Mouse (Mus musculus): Measurements from ENCODE around the gene Dgcr8. TPM values are rescaled to one million over a fixed set of nuclear protein-coding genes. Genes with fewer than 3 reads are reported as not detected.

Gene Dgcr8
- polyA plus RNA-seq, 1 experiment from 2014 or later = 34.9 TPM

DNA sequence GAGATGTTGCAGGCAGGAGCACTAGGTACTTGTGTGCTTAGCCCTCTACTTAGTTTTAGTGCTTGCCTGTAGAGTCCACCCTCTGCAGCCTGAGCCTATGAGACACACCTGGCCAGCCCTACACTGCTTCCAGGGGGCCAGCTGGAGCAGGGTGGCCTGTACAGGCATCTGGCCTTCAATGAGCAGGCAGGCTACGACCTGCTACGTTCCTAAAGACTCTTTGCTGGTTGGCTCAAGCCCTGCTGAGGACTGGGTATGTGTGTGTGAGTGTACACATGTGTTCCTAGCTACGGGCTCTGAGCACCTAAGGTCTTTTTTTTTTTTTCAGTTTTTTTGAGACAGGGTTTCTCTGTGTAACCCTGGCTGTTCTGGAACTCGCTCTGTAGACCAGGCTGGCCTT lies 57.6 kb downstream of the Dgcr8 start:
- Histone ChIP-seq H3K27ac (ENCODE audit: low read depth, low read length) (no peak overlapping the region), H3K9me3 (ENCODE audit: control insufficient read depth, low read length) (no peaks in the 10 kb centered on the region), H3K4me1 (ENCODE audit: control insufficient read depth, insufficient read depth, low read length) (peaks cover 16% of the 10 kb centered on the region), H3K27me3 (ENCODE audit: control insufficient read depth, insufficient read depth, low read length) (no peaks in the 10 kb centered on the region), H3K4me3 (ENCODE audit: low read depth, low read length) (no peak overlapping the region), H3K4me2 (no peak overlapping the region), H3K36me3 (ENCODE audit: control insufficient read depth, insufficient read depth, low read length) (peaks cover 2% of the 10 kb centered on the region; the same call in 1 of the 2 replicates), H3K9ac (ENCODE audit: low read length) (no peak overlapping the region)
- 81% methylated on average over 4 of the region's 4 CpGs for WGBS
- ATAC-seq (ENCODE audit: low FRiP score) (no peak), DNase-seq (ENCODE audit: low spot score, missing footprints) (no peak)

DNA sequence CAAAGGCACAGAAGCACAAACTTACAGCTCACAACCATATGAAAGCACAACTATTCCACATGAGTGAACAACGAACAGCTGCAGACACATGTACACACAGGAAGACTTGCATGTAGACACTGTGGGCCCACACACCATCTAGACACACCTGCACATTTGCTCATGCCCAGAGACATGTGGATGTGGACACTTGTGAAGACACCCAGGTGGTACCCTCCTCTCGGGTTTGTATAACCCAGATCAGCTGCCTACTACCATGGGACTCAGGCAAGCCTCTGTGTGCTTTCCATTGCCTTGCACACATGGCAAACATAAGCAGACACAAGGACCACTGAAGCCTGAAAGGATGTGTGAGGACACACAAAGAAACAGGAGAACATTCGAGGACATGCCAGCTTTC lies 58.0 kb downstream of the Dgcr8 start:
- Histone ChIP-seq H3K4me2 (no peak overlapping the region), H3K27me3 (ENCODE audit: control insufficient read depth, insufficient read depth, low read length) (no peaks in the 10 kb centered on the region), H3K27ac (ENCODE audit: low read depth, low read length) (no peak overlapping the region), H3K4me3 (ENCODE audit: low read depth, low read length) (no peak overlapping the region), H3K4me1 (ENCODE audit: control insufficient read depth, insufficient read depth, low read length) (peaks cover 14% of the 10 kb centered on the region), H3K36me3 (ENCODE audit: control insufficient read depth, insufficient read depth, low read length) (peaks cover 5% of the 10 kb centered on the region; the same call in 1 of the 2 replicates), H3K9me3 (ENCODE audit: control insufficient read depth, low read length) (no peaks in the 10 kb centered on the region), H3K9ac (ENCODE audit: low read length) (no peak overlapping the region)
- 92% methylated on average over 3 of the region's 3 CpGs for WGBS
- DNase-seq (ENCODE audit: low spot score, missing footprints) = no peak
- ATAC-seq (ENCODE audit: low FRiP score) = no peak

DNA sequence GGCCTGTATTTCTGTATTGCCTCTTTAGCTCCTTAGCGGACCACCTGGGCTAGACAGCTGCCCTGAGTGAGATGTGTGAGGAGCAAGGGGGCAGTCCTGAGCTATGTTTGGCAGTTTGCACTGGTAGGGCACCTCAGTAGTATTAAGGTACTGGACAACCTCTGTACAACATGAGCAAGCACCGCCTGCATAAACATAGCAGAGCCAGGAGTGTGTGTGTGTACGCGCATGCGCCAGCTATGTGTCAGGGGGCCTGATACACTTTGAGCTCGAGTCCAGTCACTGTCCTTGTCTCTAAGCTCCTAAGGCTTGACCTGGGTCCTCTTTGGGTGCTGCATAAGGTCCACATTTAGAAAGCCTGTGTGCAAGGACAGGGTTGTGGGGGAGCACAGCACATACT lies 58.4 kb downstream of the Dgcr8 start:
- ATAC-seq (ENCODE audit: low FRiP score) (no peak), DNase-seq (ENCODE audit: low spot score, missing footprints) (no peak)
- H3K4me1 ChIP-seq (ENCODE audit: control insufficient read depth, insufficient read depth, low read length) = peaks cover 9% of the 10 kb centered on the region
- 91% methylated on average over 6 of the region's 6 CpGs for WGBS
- no peak overlapping the region for H3K9ac ChIP-seq (ENCODE audit: low read length)
- H3K27ac ChIP-seq (ENCODE audit: low read depth, low read length) = no peak overlapping the region
- H3K27me3 ChIP-seq (ENCODE audit: control insufficient read depth, insufficient read depth, low read length) = no peaks in the 10 kb centered on the region
- no peaks in the 10 kb centered on the region for H3K9me3 ChIP-seq (ENCODE audit: control insufficient read depth, low read length)
- peaks cover 7% of the 10 kb centered on the region; the same call in 1 of the 2 replicates for H3K36me3 ChIP-seq (ENCODE audit: control insufficient read depth, insufficient read depth, low read length)
- H3K4me2 ChIP-seq = no peak overlapping the region
- no peak overlapping the region for H3K4me3 ChIP-seq (ENCODE audit: low read depth, low read length)

DNA sequence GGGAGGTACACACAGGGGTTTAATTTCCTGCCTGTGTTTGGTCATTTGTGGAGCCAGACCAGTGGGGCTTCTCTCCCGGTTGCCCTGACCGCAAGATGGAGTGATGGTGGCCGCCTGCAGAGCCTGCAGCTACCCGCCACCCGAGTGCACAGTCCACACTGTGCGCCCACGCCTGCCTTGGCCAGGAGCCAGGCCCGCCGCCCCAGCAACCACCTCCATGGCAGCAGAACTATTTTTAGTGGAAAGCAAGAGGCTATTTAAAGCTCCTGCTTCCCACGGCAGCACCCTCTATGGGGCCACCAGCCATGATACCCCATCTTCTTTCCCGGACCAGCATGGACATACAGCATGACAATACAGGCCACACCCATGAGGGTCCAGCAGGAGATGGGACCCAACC lies 59.4 kb downstream of the Dgcr8 start:
- 87% methylated on average over 11 of the region's 11 CpGs for WGBS
- peaks cover 8% of the 10 kb centered on the region for H3K4me1 ChIP-seq (ENCODE audit: control insufficient read depth, insufficient read depth, low read length)
- DNase-seq (ENCODE audit: low spot score, missing footprints) = no peak
- no peak for ATAC-seq (ENCODE audit: low FRiP score)
- no peak overlapping the region for H3K4me3 ChIP-seq (ENCODE audit: low read depth, low read length)
- no peak overlapping the region for H3K4me2 ChIP-seq
- H3K9ac ChIP-seq (ENCODE audit: low read length) = no peak overlapping the region
- no peak overlapping the region for H3K27ac ChIP-seq (ENCODE audit: low read depth, low read length)
- no peaks in the 10 kb centered on the region for H3K27me3 ChIP-seq (ENCODE audit: control insufficient read depth, insufficient read depth, low read length)
- H3K9me3 ChIP-seq (ENCODE audit: control insufficient read depth, low read length) = no peaks in the 10 kb centered on the region
- H3K36me3 ChIP-seq (ENCODE audit: control insufficient read depth, insufficient read depth, low read length) = peaks cover 9% of the 10 kb centered on the region

DNA sequence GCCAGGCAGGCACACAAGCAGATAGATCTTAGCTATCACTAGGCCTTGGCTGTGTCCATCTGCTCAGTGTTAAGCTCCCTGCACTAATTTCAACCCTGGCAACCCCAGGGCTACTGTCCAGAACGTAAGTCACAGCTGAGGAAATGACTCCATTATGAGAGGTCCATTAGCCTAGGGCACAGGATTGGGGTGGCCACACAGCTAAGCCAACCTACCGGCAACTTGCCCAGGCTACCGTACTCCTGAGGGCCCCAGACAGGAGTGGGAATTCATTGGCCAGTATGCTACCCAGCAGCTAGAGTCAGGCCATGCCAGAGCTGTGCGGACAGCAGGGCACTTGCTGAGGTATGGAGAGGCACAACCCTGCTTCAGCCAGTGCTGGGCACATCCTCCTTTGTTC lies 60.2 kb downstream of the Dgcr8 start:
- ATAC-seq (ENCODE audit: low FRiP score) (no peak), DNase-seq (ENCODE audit: low spot score, missing footprints) (no peak)
- Histone ChIP-seq H3K27me3 (ENCODE audit: control insufficient read depth, insufficient read depth, low read length) (no peaks in the 10 kb centered on the region), H3K36me3 (ENCODE audit: control insufficient read depth, insufficient read depth, low read length) (peaks cover 12% of the 10 kb centered on the region), H3K4me3 (ENCODE audit: low read depth, low read length) (no peak overlapping the region), H3K27ac (ENCODE audit: low read depth, low read length) (no peak overlapping the region), H3K9me3 (ENCODE audit: control insufficient read depth, low read length) (no peaks in the 10 kb centered on the region), H3K4me1 (ENCODE audit: control insufficient read depth, insufficient read depth, low read length) (peaks cover 1% of the 10 kb centered on the region; the same call in 1 of the 2 replicates), H3K9ac (ENCODE audit: low read length) (no peak overlapping the region), H3K4me2 (no peak overlapping the region)
- 99% methylated on average over 4 of the region's 4 CpGs for WGBS

DNA sequence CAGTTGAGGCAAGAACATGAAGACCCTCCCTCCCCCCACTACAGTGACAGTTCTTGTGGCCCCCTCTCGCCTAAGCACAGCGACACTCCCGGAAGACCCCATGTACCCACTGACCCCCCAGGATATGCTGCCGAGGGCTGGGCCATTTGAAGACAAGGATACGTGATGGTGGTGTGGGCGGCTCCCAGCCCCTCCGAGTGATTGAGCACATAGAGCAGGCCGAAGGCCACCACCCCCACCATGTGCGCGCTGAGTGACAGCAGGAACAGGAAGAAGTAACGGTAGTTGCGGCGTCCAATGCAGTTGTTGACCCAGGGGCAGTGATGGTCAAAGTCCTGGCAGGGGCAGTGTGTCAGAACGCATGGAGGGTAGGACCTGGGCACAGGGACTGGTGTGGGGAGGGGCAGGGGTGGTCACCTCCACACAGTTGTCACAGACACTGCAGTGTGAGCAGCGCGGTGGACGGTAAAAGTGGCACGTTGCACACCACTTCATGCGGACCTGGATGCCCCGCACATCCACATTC lies 61.1 kb downstream of the Dgcr8 start:
- 94% methylated on average over 20 of the region's 20 CpGs for WGBS
- Histone ChIP-seq H3K27me3 (ENCODE audit: control insufficient read depth, insufficient read depth, low read length) (no peaks in the 10 kb centered on the region), H3K9me3 (ENCODE audit: control insufficient read depth, low read length) (no peaks in the 10 kb centered on the region), H3K4me1 (ENCODE audit: control insufficient read depth, insufficient read depth, low read length) (no peaks in the 10 kb centered on the region), H3K4me3 (ENCODE audit: low read depth, low read length) (no peak overlapping the region), H3K9ac (ENCODE audit: low read length) (no peak overlapping the region), H3K27ac (ENCODE audit: low read depth, low read length) (no peak overlapping the region), H3K36me3 (ENCODE audit: control insufficient read depth, insufficient read depth, low read length) (peaks cover 12% of the 10 kb centered on the region), H3K4me2 (no peak overlapping the region)
- no peak for ATAC-seq (ENCODE audit: low FRiP score)
- peak; percentile 74 for DNase-seq (ENCODE audit: low spot score, missing footprints)

DNA sequence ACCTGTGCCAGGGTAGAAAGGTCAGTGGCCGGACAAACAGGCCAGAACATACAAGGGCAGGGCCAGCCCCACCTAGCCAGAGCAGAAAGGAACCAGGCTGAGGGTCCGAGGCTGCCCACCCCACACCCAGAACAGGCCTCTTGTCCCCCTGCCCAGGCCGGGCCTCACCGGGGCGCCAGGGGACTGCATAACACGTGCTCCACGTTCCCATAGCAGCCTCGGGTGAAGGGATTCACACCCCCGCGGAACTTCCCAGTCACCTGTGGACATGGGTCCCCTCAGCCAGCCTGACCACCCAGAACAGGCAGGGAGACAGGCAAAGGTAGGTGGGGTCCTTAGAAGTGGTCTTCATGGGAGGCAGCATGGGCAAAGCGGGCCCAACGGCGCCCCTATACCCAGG lies 61.9 kb downstream of the Dgcr8 start:
- no peak overlapping the region for H3K4me3 ChIP-seq (ENCODE audit: low read depth, low read length)
- no peaks in the 10 kb centered on the region for H3K27me3 ChIP-seq (ENCODE audit: control insufficient read depth, insufficient read depth, low read length)
- no peak overlapping the region for H3K9ac ChIP-seq (ENCODE audit: low read length)
- H3K36me3 ChIP-seq (ENCODE audit: control insufficient read depth, insufficient read depth, low read length) = peaks cover 12% of the 10 kb centered on the region
- no peaks in the 10 kb centered on the region for H3K4me1 ChIP-seq (ENCODE audit: control insufficient read depth, insufficient read depth, low read length)
- no peak overlapping the region for H3K27ac ChIP-seq (ENCODE audit: low read depth, low read length)
- DNase-seq (ENCODE audit: low spot score, missing footprints) (no peak), ATAC-seq (ENCODE audit: low FRiP score) (no peak)
- no peak overlapping the region for H3K4me2 ChIP-seq
- H3K9me3 ChIP-seq (ENCODE audit: control insufficient read depth, low read length) = no peaks in the 10 kb centered on the region
- 95% methylated on average over 13 of the region's 13 CpGs for WGBS

DNA sequence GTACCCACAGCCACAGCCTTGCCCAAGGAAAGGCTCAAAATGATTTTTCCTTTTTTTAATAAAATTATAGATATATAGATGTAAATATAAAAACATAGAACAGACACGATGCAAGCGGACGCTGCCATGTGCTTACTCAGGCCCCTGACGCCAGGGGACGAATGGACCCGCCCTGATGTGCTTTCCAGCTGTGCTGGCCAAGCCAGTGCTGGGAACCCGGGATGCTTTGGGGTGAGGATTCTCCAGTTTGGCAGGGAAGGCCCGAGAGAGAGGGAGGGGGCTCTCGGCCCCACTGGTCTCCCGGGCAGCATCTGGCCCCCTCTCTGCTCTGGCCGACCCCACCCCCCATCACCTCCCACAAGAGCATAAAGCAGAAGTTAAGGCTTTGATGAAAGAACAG lies 66.9 kb downstream of the Dgcr8 start:
- Histone ChIP-seq H3K27ac (ENCODE audit: low read depth, low read length) (no peak overlapping the region), H3K9me3 (ENCODE audit: control insufficient read depth, low read length) (no peaks in the 10 kb centered on the region), H3K4me2 (no peak overlapping the region), H3K4me1 (ENCODE audit: control insufficient read depth, insufficient read depth, low read length) (peaks cover 7% of the 10 kb centered on the region), H3K27me3 (ENCODE audit: control insufficient read depth, insufficient read depth, low read length) (no peaks in the 10 kb centered on the region), H3K4me3 (ENCODE audit: low read depth, low read length) (no peak overlapping the region), H3K9ac (ENCODE audit: low read length) (no peak overlapping the region), H3K36me3 (ENCODE audit: control insufficient read depth, insufficient read depth, low read length) (peaks cover 12% of the 10 kb centered on the region)
- WGBS = 87% methylated on average over 11 of the region's 11 CpGs
- ATAC-seq (ENCODE audit: low FRiP score) (no peak), DNase-seq (ENCODE audit: low spot score, missing footprints) (no peak)

DNA sequence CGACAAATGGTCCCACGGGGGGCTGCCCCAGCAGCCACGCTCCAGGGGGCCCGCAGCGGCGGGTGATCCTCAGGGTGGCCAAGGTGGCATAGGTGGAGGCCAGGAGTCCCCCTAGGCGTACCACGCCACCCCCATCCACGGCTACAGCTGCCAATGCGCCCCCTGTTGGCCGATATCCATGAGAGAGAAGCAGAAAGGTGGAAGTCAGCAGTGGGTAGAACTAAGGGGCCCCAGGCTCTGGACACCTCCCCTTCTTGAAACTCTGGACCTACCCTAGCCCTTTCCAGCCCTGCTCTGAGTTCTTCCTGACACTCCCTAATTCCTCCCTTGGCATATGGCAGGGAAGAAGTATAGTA lies 67.5 kb downstream of the Dgcr8 start:
- peaks cover 7% of the 10 kb centered on the region for H3K4me1 ChIP-seq (ENCODE audit: control insufficient read depth, insufficient read depth, low read length)
- 73% methylated on average over 11 of the region's 11 CpGs for WGBS
- no peaks in the 10 kb centered on the region for H3K27me3 ChIP-seq (ENCODE audit: control insufficient read depth, insufficient read depth, low read length)
- no peak overlapping the region for H3K4me2 ChIP-seq
- H3K27ac ChIP-seq (ENCODE audit: low read depth, low read length) = no peak overlapping the region
- ATAC-seq (ENCODE audit: low FRiP score) = no peak
- peaks cover 11% of the 10 kb centered on the region for H3K36me3 ChIP-seq (ENCODE audit: control insufficient read depth, insufficient read depth, low read length)
- H3K9ac ChIP-seq (ENCODE audit: low read length) = no peak overlapping the region
- DNase-seq (ENCODE audit: low spot score, missing footprints) = no peak
- no peak overlapping the region for H3K4me3 ChIP-seq (ENCODE audit: low read depth, low read length)
- H3K9me3 ChIP-seq (ENCODE audit: control insufficient read depth, low read length) = no peaks in the 10 kb centered on the region
